Comparison of ENCODE assay signal across 16 mouse cellular contexts in genomic region chr2:149666412-149666811, GRCm38 (mm10).
A peak's percentile ranks its signal among the peaks of the same experiment; 100 is the strongest.
DNase-seq lines count a peak whose midpoint lies in the region; ATAC-seq lines count a peak whose summit lies in the region.
"Had no signal": no experiment of that assay in that cellular context is flagged by ENCODE, and none has a peak within 500 bp of the region (broad histone marks: within the 10 kb centered on the region; RNA-seq: fewer than 3 reads in every experiment).

No protein-coding gene starts in this region.

- intact Hi-C loops in left cerebral cortex, postnatal 4 days (cut with DNase I), result no loop called here

- H3K4me3 ChIP-seq in forebrain, embryonic 14.5 days (ENCODE audit: low read depth, low read length), result no peak overlapping the region
- H3K4me3 ChIP-seq in forebrain, embryonic 12.5 days (replicated peaks), result no peak overlapping the region
- H3K4me3 ChIP-seq: embryonic facial prominence, embryonic 10.5 days; heart, embryonic 13.5 days; megakaryocyte, embryonic 14.5 days; neural tube, embryonic 13.5 days had no signal

- H3K9ac ChIP-seq in forebrain, embryonic 14.5 days (ENCODE audit: low read length), result no peak overlapping the region
- H3K9ac ChIP-seq in forebrain, embryonic 12.5 days, result no peak overlapping the region
- H3K9ac ChIP-seq: heart, embryonic 13.5 days; liver, postnatal 0 days; neural tube, embryonic 13.5 days had no signal

- no peaks in the 10 kb centered on the region for H3K9me3 ChIP-seq in forebrain, embryonic 14.5 days (replicated peaks; ENCODE audit: control insufficient read depth, low read length)
- H3K9me3 ChIP-seq in forebrain, embryonic 12.5 days, result no peaks in the 10 kb centered on the region
- H3K9me3 ChIP-seq: embryonic facial prominence, embryonic 10.5 days; heart, embryonic 13.5 days; neural tube, embryonic 13.5 days had no signal

- ATAC-seq in forebrain, embryonic 14.5 days, result no peak
- ATAC-seq in forebrain, embryonic 12.5 days (ENCODE audit: low FRiP score), result no peak
- ATAC-seq: liver, postnatal 0 days had no signal

- no peaks in the 10 kb centered on the region for H3K4me1 ChIP-seq in forebrain, embryonic 14.5 days (ENCODE audit: control insufficient read depth, insufficient read depth, low read length)
- no peaks in the 10 kb centered on the region; the same call in 1 of the 2 replicates for H3K4me1 ChIP-seq in forebrain, embryonic 12.5 days
- H3K4me1 ChIP-seq: embryonic facial prominence, embryonic 10.5 days; heart, embryonic 13.5 days; megakaryocyte, embryonic 14.5 days; neural tube, embryonic 13.5 days had no signal

- peak; percentile 56 for DNase-seq in forebrain, embryonic 14.5 days (ENCODE audit: low spot score)
- DNase-seq in brain, adult 2 months (ENCODE audit: low read depth, low spot score), result peak; percentile 91
- peak; percentile 24 to 29 for DNase-seq in layer of hippocampus, adult 8-10 months (ENCODE audit: low spot score in 2 of 2)
- peak; percentile 10 for DNase-seq in left cerebral cortex, postnatal 4 days
- no peak for DNase-seq in lung, postnatal 10 days
- DNase-seq in adrenal gland, adult 8-10 months, result no peak
- no peak for DNase-seq in adrenal gland, postnatal 25 days
- DNase-seq: cerebellum, adult 11-12 months; kidney, adult 11 months; liver, postnatal 0 days had no signal

- 51% methylated on average over 3 of the region's 3 CpGs for WGBS in forebrain, embryonic 14.5 days
- WGBS in forebrain, embryonic 12.5 days, result 63% methylated on average over 3 of the region's 3 CpGs

- no peak overlapping the region for H3K4me2 ChIP-seq in forebrain, embryonic 14.5 days (ENCODE audit: low read length)
- no peak overlapping the region for H3K4me2 ChIP-seq in forebrain, embryonic 12.5 days
- H3K4me2 ChIP-seq: heart, embryonic 13.5 days; neural tube, embryonic 13.5 days had no signal

- no peak overlapping the region for H3K27ac ChIP-seq in forebrain, embryonic 14.5 days (ENCODE audit: low read depth, low read length)
- no peak overlapping the region for H3K27ac ChIP-seq in forebrain, embryonic 12.5 days
- H3K27ac ChIP-seq: embryonic facial prominence, embryonic 10.5 days; heart, embryonic 13.5 days; neural tube, embryonic 13.5 days; stomach, postnatal 0 days had no signal

- H3K36me3 ChIP-seq in forebrain, embryonic 14.5 days (ENCODE audit: control insufficient read depth, insufficient read depth, low read length), result no peaks in the 10 kb centered on the region
- no peaks in the 10 kb centered on the region for H3K36me3 ChIP-seq in forebrain, embryonic 12.5 days (replicated peaks)
- H3K36me3 ChIP-seq: embryonic facial prominence, embryonic 10.5 days; heart, embryonic 13.5 days; neural tube, embryonic 13.5 days had no signal

- H3K27me3 ChIP-seq in forebrain, embryonic 14.5 days (replicated peaks; ENCODE audit: control insufficient read depth, insufficient read depth, low read length), result no peaks in the 10 kb centered on the region
- no peaks in the 10 kb centered on the region for H3K27me3 ChIP-seq in forebrain, embryonic 12.5 days
- H3K27me3 ChIP-seq: heart, embryonic 13.5 days; megakaryocyte, embryonic 14.5 days; neural tube, embryonic 13.5 days had no signal

Comparison
In these comparisons a context has a peak if more than half of its experiments do, and no peak if none do; other contexts are left out.
1. DNase-seq: peak in forebrain, embryonic 14.5 days (single experiment), brain, adult 2 months (single experiment), layer of hippocampus, adult 8-10 months (2 of 2) and left cerebral cortex, postnatal 4 days (single experiment); none in lung, postnatal 10 days (single experiment), adrenal gland, adult 8-10 months (single experiment) and adrenal gland, postnatal 25 days (single experiment).